Mouse (Mus musculus): ENCODE results near the gene Sprr1a.
"Not testable (repeated sequence)": the region's sequence is repeated elsewhere in the genome, so short reads cannot be mapped to it uniquely, and the experiment has no call there.

Sprr1a gene

DNA sequence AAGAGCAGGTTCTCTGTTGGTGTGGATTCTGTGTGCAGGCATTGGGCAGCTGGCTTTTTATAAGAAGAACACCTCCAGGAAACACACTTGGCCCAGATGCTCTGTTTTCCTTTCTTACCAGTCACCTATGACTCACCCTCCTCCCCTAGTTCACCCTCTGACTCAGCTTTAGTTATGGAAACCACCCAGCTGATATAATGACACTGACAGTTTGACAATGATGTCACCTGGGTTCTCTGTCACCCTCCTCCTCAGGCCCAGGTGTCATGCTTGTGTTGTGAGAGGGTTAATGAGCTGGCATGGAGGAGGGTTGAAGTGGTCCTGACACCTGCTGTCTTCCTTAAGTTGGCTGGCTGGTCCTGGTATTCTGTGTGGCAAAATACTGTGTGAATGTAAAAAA lies at the start of gene Sprr1a:
Sprr1a (minus strand) TSS at position 33 of the 400 bp plus-strand sequence.
- DNase-seq (ENCODE audit: low spot score), result no peak

DNA sequence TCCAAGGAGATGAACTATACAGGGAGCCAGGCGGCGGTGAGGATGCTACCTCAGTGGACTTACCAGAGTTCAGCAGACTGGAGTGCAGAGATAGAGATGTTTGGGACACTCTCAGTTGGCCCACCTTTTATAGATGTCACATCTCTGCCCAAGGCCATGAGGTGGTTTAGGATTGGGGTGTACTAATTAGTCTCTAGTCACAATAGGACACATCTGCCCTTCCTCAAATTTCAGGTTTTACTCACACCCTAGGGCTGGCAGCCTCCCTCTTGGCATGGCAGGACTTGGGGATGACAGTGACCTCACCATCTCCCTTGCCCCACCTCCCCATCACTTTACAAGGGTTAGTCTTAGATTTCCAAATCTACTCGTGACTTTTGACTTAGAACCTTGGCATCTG lies 48.7 kb upstream of the Sprr1a start, which contains the start of gene 2310046K23Rik:
2310046K23Rik (minus strand) TSS at position 101 of the 400 bp plus-strand sequence.
- DNase-seq (ENCODE audit: low spot score), result no peak

DNA sequence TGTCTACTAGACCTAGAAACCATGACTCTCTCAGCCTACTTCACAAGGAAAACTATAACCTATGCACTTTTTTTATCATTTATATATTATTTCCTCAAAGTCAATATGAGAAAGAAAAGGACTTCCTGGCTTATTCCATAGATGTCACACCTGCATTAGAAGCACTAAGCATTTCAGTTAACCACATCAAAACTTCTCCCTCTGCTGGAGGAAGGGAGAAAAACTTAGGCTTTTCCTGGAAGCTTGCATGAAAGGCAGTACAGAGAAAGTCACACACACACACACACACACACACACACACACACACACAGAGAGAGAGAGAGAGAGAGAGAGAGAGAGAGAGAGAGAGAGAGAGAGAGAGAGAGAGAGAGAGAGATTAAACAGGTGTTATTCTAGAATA lies 26.6 kb upstream of the Sprr1a start:
- DNase-seq (ENCODE audit: low spot score), result no peak

DNA sequence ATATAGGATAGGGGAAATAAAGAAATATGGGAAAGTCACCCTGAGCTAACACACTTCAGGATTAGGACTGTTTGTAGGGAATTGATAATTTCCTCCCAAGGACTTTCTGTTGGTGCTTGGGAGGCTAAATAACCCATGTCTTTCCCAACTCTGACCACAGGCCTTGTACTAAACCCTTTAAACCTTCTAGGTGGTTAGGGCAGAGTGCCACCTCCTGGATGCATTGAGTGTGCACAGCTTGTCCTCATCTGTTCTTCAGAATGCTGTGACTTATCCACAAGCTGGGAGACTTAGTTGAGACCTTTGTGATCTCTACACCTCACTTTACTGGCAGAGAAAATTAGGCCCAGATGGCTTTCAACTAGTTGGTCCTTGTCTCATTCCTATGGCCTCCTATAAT lies 25.1 kb upstream of the Sprr1a start:
- no peak for DNase-seq (ENCODE audit: low spot score)

DNA sequence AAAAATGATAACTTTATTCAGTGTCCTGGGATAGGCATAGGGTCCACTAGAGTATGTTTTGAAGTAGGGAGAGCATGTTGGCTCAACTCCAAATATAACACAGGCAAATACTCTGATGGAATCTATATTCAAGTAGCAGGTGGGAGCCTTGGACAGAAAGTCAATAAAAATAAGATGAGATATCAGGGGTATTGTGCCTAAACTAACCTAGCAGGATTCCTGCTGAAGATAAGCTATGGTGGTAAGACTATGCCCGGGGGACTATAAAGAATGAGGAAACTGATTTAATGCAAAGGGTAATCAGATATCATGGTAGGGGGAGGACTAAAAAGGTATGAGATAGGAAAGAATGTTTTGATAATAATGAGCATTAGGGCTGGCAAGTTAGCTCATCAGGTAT lies 22.5 kb upstream of the Sprr1a start:
- DNase-seq (ENCODE audit: low spot score), result no peak

GRCm38 (mm10) chr3:92503528-92503927 lies 17.8 kb upstream of the Sprr1a start:
- no peak for DNase-seq (ENCODE audit: low spot score)

DNA sequence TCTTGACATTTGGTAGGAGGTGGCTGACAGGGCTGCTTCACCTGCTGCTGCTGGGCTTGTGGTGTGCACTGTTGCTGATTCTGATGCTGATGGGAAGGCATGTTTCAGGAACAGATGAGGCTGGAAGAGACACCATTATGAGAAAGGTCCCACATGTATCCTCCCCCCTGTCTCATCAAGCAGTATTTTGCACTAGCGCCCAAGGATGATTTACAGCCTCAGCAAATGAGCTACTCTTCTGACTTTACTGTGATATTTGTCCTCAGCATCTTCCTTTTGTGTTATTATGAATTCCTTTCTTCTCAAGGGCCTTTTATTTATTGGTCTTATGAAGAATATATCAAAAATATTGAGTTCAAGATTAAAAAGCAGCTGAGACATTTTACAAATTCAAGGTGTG lies 14.7 kb upstream of the Sprr1a start, which contains the start of gene Sprr4:
Sprr4 (minus strand) TSS at position 101 of the 400 bp plus-strand sequence.
- no peak for DNase-seq (ENCODE audit: low spot score)

DNA sequence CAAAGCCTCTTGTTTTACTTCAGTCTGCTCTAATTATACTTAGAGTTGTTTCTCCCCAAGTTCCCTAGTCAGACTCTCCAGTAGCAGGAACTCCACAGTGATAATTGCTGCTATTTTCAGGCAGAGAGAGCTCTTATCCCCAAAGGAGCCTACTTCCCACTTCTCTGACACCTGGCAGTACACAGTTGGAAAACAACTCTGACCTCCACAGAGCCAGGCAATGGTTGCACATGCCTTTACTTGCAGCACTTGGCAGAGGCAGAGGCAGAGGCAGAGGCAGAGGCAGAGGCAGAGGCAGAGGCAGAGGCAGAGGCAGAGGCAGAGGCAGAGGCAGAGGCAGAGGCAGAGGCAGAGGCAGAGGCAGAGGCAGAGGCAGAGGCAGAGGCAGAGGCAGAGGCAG lies 4.6 kb upstream of the Sprr1a start:
- DNase-seq (ENCODE audit: low spot score), result not testable (repeated sequence)

DNA sequence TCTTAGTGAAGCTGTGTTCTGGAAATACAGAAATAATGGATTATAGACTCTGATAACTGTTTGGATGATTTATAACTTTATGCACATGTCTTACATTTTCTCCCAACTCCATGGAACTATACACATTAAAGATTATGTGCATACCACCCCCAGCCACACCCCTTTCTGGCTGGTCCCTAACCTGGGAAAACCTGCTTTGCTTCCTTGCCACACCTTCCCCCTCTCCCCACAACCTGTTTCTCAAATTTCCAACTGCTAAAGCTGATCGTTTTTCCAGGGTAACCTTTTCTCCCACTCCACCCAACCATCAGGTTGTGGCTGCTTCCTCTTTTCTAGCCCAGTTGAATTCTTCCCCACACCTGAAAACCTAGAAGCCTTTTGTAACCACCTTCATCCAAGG lies 612 bp upstream of the Sprr1a start:
- DNase-seq (ENCODE audit: low spot score), result no peak

DNA sequence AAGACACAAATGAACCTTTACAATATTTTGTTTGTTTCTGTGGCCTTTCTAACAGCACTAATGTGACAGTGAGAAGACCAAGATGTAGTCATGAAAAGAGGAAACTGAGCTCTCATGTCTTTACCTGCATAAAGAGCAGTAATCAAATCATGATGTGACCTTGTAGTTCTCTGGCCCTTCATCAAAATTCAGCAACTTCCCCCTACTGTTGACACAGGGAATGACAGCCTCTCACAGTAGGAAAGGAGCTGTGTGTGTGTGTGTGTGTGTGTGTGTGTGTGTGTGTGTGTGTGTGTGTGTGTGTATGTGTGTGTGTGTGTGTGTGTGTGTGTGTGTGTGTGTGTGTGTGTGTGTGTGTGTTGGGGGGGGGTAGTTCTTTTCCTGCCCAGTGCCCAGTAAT lies 4.4 kb downstream of the Sprr1a start:
- DNase-seq (ENCODE audit: low spot score), result not testable (repeated sequence)

DNA sequence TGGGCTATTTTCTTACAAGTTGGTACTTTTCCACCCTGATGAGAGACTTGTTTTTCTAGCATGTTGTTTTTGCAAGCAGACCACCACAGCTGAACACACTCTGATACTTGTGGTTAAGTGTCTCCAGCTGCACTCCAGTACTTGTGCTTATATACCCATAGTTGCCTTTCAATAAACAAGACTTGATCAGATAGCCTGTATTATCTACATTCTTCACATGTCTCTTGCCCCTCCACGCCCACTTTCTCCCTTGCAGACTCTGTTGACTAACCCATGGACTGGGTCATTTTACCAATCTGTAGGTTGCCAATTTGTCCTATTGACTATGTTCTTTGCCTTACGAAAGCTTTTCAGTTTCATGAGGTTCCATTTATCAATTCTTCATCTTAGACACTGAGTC lies 15.6 kb downstream of the Sprr1a start:
- DNase-seq (ENCODE audit: low spot score), result no peak

GRCm38 (mm10) chr3:92467424-92467823 lies 18.3 kb downstream of the Sprr1a start:
- no peak for DNase-seq (ENCODE audit: low spot score)

GRCm38 (mm10) chr3:92466576-92466975 lies 19.1 kb downstream of the Sprr1a start:
- no peak for DNase-seq (ENCODE audit: low spot score)

DNA sequence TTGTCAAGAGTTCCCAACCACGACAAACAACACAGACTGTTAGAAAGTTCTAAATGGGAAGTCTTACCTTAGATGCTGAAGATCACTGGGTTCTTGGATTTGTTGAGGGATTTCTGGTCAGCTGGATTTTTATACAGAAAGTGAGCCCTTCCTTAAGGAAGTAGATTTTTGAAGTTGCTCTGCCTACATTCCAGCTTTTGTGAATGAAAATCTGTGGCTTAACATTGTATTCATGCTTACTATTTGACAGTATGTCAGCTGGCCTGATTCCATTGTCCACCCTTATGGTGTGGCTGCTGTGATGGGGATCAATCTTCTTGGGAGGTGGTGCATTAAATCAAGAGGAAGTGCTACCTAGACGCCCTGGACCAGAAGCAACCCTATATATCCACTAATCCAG lies 27.1 kb downstream of the Sprr1a start, which contains the start of gene Sprr3:
Sprr3 (minus strand) TSS at position 101 of the 400 bp plus-strand sequence.
- DNase-seq (ENCODE audit: low spot score), result no peak

GRCm38 (mm10) chr3:92455151-92455550 lies 30.5 kb downstream of the Sprr1a start:
- no peak for DNase-seq (ENCODE audit: low spot score)

- no peak for DNase-seq (ENCODE audit: low spot score)
These were observed 45.5 kb downstream of the Sprr1a start for GRCm38 (mm10) chr3:92440177-92440576.

GRCm38 (mm10) chr3:92438689-92439088 lies 47.0 kb downstream of the Sprr1a start, which contains the start of gene Sprr1b:
Gene Sprr1b, minus strand, starts transcription at chr3:92438789.
- no peak for DNase-seq (ENCODE audit: low spot score)

All from c-Kit-positive CD71-positive TER-119-positive erythroid progenitor cells, embryonic 14.5 days (primary cell).